Mouse (Mus musculus): ENCODE data around the gene Lcat. TPM values are rescaled to one million over a fixed set of nuclear protein-coding genes. Genes with fewer than 3 reads are reported as not detected.

Gene Lcat
- total and polyA plus RNA-seq, 3 experiments: 0.22 to 0.40 TPM; not detected in 1

- Histone ChIP-seq H3K4me1 (ENCODE audit: insufficient read depth, low read depth, low read length) (peaks cover 12% of the 10 kb centered on the region), H3K9me3 (replicated peaks) (no peaks in the 10 kb centered on the region), H3K27me3 (ENCODE audit: insufficient read depth, low read length) (no peaks in the 10 kb centered on the region), H3K4me3 (ENCODE audit: low read depth, low read length) (no peak overlapping the region), H3K36me3 (replicated peaks) (peaks cover 85% of the 10 kb centered on the region)
- no peak for DNase-seq (ENCODE audit: low spot score)
- no peak for ATAC-seq (ENCODE audit: extremely low read depth, insufficient number of reproducible peaks, low FRiP score, poor library complexity, severe bottlenecking)
- TF ChIP-seq POLR2AphosphoS5 (IDR thresholded peaks at IDR 0.05; ENCODE audit: insufficient replicate concordance, low read depth, low read length) (no peak), GATA2 (IDR thresholded peaks at IDR 0.05; ENCODE audit: borderline replicate concordance, low read depth, low read length) (no peak), TAL1 (conservative IDR thresholded peaks at IDR 0.05; ENCODE audit: low read depth, low read length) (no peak), CTCF (IDR thresholded peaks at IDR 0.05; ENCODE audit: low read depth, low read length) (no peak), GATA1 (IDR thresholded peaks at IDR 0.05; ENCODE audit: borderline replicate concordance, low read length) (no peak)
Measured at GRCm38 (mm10) chr8:105957813-105958212, 14.6 kb upstream of the Lcat start.

- H3K4me3 ChIP-seq (ENCODE audit: low read depth, low read length): no peak overlapping the region
- ATAC-seq (ENCODE audit: extremely low read depth, insufficient number of reproducible peaks, low FRiP score, poor library complexity, severe bottlenecking): no peak
- TF ChIP-seq GATA2 (IDR thresholded peaks at IDR 0.05; ENCODE audit: borderline replicate concordance, low read depth, low read length): no peak
- TF ChIP-seq GATA1 (IDR thresholded peaks at IDR 0.05; ENCODE audit: borderline replicate concordance, low read length): no peak
- no peak for TF ChIP-seq CTCF (IDR thresholded peaks at IDR 0.05; ENCODE audit: low read depth, low read length)
- TF ChIP-seq POLR2AphosphoS5 (IDR thresholded peaks at IDR 0.05; ENCODE audit: insufficient replicate concordance, low read depth, low read length): no peak
- TF ChIP-seq TAL1 (conservative IDR thresholded peaks at IDR 0.05; ENCODE audit: low read depth, low read length): no peak
- H3K9me3 ChIP-seq (replicated peaks): no peaks in the 10 kb centered on the region
- DNase-seq (ENCODE audit: low spot score): no peak
- no peaks in the 10 kb centered on the region for H3K27me3 ChIP-seq (ENCODE audit: insufficient read depth, low read length)
- peaks cover 5% of the 10 kb centered on the region for H3K4me1 ChIP-seq (ENCODE audit: insufficient read depth, low read depth, low read length)
- H3K36me3 ChIP-seq (replicated peaks): peaks cover 85% of the 10 kb centered on the region
Measured at GRCm38 (mm10) chr8:105956556-105956955, 13.4 kb upstream of the Lcat start.

- ATAC-seq (ENCODE audit: extremely low read depth, insufficient number of reproducible peaks, low FRiP score, poor library complexity, severe bottlenecking) (no peak), DNase-seq (ENCODE audit: low spot score) (no peak)
- peaks cover 89% of the 10 kb centered on the region for H3K36me3 ChIP-seq (replicated peaks)
- H3K4me1 ChIP-seq (ENCODE audit: insufficient read depth, low read depth, low read length): peaks cover 12% of the 10 kb centered on the region
- TF ChIP-seq GATA1 (IDR thresholded peaks at IDR 0.05; ENCODE audit: borderline replicate concordance, low read length) (no peak), POLR2AphosphoS5 (IDR thresholded peaks at IDR 0.05; ENCODE audit: insufficient replicate concordance, low read depth, low read length) (no peak), TAL1 (conservative IDR thresholded peaks at IDR 0.05; ENCODE audit: low read depth, low read length) (no peak)
- no peaks in the 10 kb centered on the region for H3K9me3 ChIP-seq (replicated peaks)
- H3K27me3 ChIP-seq (ENCODE audit: insufficient read depth, low read length): no peaks in the 10 kb centered on the region
- H3K4me3 ChIP-seq (ENCODE audit: low read depth, low read length): no peak overlapping the region
Measured at GRCm38 (mm10) chr8:105951057-105951659, 8.0 kb upstream of the Lcat start.

GRCm38 (mm10) chr8:105949350-105949749, 6.2 kb upstream of the Lcat start:
- H3K4me1 ChIP-seq (ENCODE audit: insufficient read depth, low read depth, low read length): peaks cover 12% of the 10 kb centered on the region
- TF ChIP-seq CTCF (IDR thresholded peaks at IDR 0.05; ENCODE audit: low read depth, low read length) (no peak), GATA2 (IDR thresholded peaks at IDR 0.05; ENCODE audit: borderline replicate concordance, low read depth, low read length) (no peak), GATA1 (IDR thresholded peaks at IDR 0.05; ENCODE audit: borderline replicate concordance, low read length) (no peak), POLR2AphosphoS5 (IDR thresholded peaks at IDR 0.05; ENCODE audit: insufficient replicate concordance, low read depth, low read length) (no peak), TAL1 (conservative IDR thresholded peaks at IDR 0.05; ENCODE audit: low read depth, low read length) (no peak)
- peak; percentile 54 for DNase-seq (ENCODE audit: low spot score)

GRCm38 (mm10) chr8:105942542-105942941, 640 bp downstream of the Lcat start:
- peaks cover 74% of the 10 kb centered on the region for H3K36me3 ChIP-seq (replicated peaks)

More at GRCm38 (mm10) chr8:105949350-105949749, 6.2 kb upstream of the Lcat start:
- Histone ChIP-seq H3K36me3 (replicated peaks) (peaks cover 93% of the 10 kb centered on the region), H3K9me3 (replicated peaks) (no peaks in the 10 kb centered on the region), H3K4me3 (ENCODE audit: low read depth, low read length) (no peak overlapping the region), H3K27me3 (ENCODE audit: insufficient read depth, low read length) (no peaks in the 10 kb centered on the region)
- ATAC-seq (ENCODE audit: extremely low read depth, insufficient number of reproducible peaks, low FRiP score, poor library complexity, severe bottlenecking): no peak

GRCm38 (mm10) chr8:105942026-105942425, 1.2 kb downstream of the Lcat start:
- Histone ChIP-seq H3K27me3 (ENCODE audit: insufficient read depth, low read length) (no peaks in the 10 kb centered on the region), H3K36me3 (replicated peaks) (peaks cover 69% of the 10 kb centered on the region), H3K4me3 (ENCODE audit: low read depth, low read length) (no peak overlapping the region), H3K9me3 (replicated peaks) (no peaks in the 10 kb centered on the region), H3K4me1 (ENCODE audit: insufficient read depth, low read depth, low read length) (peaks cover 34% of the 10 kb centered on the region)
- ATAC-seq (ENCODE audit: extremely low read depth, insufficient number of reproducible peaks, low FRiP score, poor library complexity, severe bottlenecking): no peak
- TF ChIP-seq GATA1 (IDR thresholded peaks at IDR 0.05; ENCODE audit: borderline replicate concordance, low read length): no peak
- no peak for TF ChIP-seq GATA2 (IDR thresholded peaks at IDR 0.05; ENCODE audit: borderline replicate concordance, low read depth, low read length)
- TF ChIP-seq POLR2AphosphoS5 (IDR thresholded peaks at IDR 0.05; ENCODE audit: insufficient replicate concordance, low read depth, low read length): no peak
- TF ChIP-seq CTCF (IDR thresholded peaks at IDR 0.05; ENCODE audit: low read depth, low read length): no peak
- TF ChIP-seq TAL1 (conservative IDR thresholded peaks at IDR 0.05; ENCODE audit: low read depth, low read length): no peak
- no peak for DNase-seq (ENCODE audit: low spot score)

More at GRCm38 (mm10) chr8:105942542-105942941, 640 bp downstream of the Lcat start:
- H3K4me3 ChIP-seq (ENCODE audit: low read depth, low read length): no peak overlapping the region
- no peaks in the 10 kb centered on the region for H3K27me3 ChIP-seq (ENCODE audit: insufficient read depth, low read length)
- peaks cover 29% of the 10 kb centered on the region for H3K4me1 ChIP-seq (ENCODE audit: insufficient read depth, low read depth, low read length)
- ATAC-seq (ENCODE audit: extremely low read depth, insufficient number of reproducible peaks, low FRiP score, poor library complexity, severe bottlenecking): no peak
- TF ChIP-seq POLR2AphosphoS5 (IDR thresholded peaks at IDR 0.05; ENCODE audit: insufficient replicate concordance, low read depth, low read length): no peak
- TF ChIP-seq CTCF (IDR thresholded peaks at IDR 0.05; ENCODE audit: low read depth, low read length): no peak
- TF ChIP-seq TAL1 (conservative IDR thresholded peaks at IDR 0.05; ENCODE audit: low read depth, low read length): no peak
- no peak for TF ChIP-seq GATA1 (IDR thresholded peaks at IDR 0.05; ENCODE audit: borderline replicate concordance, low read length)
- TF ChIP-seq GATA2 (IDR thresholded peaks at IDR 0.05; ENCODE audit: borderline replicate concordance, low read depth, low read length): no peak
- DNase-seq (ENCODE audit: low spot score): no peak
- H3K9me3 ChIP-seq (replicated peaks): no peaks in the 10 kb centered on the region
